Mouse (Mus musculus) thymus, adult 18-20 months (tissue): Measurements from ENCODE around the gene Prx.
A peak's percentile ranks its signal among the peaks of the same experiment; 100 is the strongest.

Experiments used
- DNase-seq, 2 experiments: peaks; one replicate each; pipeline ENCODE4 v3.0.0; 2022; ENCODE audit warnings: mixed read lengths in 2 of 2

Prx gene

DNA sequence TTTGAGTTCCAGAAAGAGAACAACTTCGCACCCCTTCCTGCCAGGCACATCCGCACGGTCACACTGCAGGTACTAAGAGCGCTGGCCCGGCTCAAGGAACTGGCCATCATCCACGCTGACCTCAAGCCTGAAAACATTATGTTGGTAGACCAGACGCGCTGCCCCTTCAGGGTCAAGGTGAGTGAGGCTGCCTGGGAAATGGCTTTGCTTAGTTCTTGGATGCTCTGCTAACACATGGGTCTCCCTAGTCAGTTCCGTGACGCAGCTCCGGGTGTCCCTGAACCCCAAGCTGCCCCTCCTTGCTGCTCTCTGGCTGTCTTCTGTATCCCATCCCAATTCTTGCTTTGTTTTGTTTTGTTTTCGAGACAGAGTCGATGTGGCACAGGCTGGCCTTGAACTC lies 24.7 kb downstream of the Prx start:
- no peak for DNase-seq

DNA sequence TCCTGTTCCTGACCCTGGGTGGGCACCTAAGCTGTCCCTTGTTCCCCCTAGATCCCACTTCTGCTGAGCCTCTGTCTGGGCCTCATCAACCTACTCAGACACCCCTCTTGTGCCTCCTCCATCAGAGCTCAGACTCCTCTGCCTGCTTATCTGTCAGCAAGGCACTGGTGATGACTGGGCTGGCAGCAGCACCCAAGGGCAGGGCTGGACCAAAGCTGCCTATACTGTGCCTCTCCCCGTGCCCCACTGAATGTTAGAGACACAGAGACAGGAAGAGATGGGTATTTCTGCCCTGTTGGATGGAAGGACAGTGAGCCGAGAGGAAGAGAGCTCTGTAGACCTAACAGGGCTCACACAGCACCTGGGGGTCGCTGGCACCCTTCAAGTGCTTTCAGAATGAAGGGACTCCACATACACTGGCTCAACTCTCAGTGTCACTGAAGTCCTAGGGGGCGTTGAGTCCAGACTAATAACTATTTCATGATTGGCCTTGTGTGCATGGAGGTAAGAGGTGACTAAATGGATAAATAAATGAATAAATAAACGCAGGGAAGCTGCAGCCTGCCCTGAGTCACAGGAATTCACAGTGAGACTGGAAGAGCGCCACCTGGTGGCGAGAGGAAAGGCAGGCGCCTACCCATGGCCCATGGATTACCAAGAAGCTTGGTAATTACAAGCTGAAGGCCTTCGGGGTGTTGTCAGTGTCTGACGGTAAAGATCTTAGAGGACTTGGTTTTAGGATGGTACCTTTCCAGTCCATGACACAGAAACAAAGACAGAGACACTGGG lies 27.1 kb downstream of the Prx start:
- DNase-seq: no peak

DNA sequence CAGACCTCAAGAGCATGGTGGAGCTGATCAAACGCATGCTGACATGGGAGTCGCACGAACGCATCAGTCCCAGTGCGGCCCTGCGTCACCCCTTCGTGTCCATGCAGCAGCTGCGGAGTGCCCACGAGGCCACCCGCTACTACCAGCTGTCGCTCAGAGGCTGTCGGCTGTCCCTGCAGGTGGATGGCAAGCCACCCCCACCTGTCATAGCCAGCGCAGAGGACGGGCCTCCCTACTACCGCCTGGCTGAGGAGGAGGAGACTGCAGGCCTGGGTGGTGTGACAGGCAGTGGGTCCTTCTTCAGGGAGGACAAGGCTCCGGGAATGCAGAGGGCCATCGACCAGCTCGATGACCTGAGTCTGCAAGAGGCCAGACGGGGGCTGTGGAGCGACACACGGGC lies 29.9 kb downstream of the Prx start:
- DNase-seq: no peak

DNA sequence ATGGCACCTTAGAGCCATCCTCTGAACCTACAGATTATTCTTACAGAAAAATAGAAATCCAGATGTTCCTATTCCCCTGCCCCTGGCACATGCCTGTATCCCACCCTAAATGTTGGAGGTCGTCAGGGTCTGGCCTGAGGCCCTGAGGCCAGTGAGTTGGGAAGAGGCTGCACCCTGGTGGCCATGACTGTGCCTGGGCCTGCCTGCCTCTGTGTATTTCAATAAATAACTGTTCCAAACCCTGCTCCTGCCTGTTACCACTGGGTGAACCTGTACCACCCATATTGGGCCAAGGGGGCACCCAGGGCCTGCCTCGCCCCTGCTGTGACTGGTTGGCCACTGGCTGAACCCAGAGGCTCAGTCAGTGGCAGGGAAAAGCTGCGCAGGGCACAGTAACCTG lies 31.8 kb downstream of the Prx start:
- no peak for DNase-seq

DNA sequence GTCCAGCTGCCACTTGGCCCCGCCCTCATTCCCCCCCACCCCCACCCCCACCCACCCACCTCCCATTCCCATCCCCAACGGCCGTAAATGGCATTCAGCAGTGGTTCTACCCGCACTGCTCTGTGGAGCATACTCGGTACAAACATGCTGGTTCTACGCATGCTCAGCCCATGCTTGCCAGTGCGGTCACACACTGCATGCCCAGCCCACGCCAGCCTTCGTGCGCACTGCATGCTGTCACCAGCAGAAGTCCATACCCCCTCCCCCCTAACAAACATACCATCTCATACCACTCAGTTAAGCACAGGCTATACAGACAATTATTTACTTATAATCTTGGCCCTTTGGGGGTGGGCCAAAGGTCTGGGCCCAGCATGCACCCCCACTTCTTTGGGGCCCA lies 32.6 kb downstream of the Prx start:
- DNase-seq: no peak

DNA sequence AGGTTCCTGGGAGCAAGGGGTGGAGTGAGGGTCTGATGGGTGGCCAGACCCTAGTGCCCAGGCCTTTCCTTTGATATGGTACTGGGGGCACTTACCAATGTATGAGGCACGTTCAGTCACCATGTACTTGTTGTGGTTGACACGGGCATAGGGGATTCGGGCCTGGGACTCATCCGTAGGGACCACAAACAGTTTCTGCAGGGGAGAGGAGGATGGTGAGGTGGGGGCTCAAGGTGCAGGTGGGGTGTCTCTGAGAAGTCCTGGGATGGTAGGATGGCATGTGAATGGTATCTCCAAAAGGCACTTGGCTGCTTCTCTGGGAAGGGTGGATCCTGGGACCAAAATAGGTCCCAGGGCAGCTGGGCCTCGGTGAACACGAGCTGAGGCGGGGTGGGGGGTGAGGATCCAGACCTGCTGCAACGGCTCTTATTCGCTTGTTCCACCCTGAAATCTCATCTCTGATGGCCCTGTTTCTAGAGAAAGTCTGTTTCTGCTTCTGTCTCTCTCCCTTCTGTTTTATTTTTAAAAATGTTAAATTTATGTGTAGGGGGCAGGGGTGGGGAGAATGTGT lies 33.4 kb downstream of the Prx start:
- DNase-seq: no peak

DNA sequence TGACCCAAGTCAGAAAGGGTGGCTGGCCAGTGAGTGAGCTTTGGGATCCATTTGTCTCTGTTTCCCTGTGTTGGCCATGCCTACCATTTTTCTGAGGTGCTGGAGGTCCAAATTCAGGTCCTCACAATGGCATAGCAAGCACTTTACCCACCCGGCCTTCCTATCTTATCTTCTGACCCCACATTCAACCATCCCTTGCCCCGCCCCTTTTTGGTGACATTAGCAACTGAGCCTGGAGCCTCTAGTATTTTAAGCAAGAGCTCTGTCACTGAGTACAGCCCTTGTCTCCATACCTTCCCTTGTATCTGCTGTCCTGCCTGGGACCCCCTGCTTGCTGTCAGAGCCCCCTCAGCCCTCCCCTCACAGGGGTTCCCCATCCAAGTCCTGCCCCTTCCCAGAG lies 36.3 kb downstream of the Prx start:
- DNase-seq: no peak

DNA sequence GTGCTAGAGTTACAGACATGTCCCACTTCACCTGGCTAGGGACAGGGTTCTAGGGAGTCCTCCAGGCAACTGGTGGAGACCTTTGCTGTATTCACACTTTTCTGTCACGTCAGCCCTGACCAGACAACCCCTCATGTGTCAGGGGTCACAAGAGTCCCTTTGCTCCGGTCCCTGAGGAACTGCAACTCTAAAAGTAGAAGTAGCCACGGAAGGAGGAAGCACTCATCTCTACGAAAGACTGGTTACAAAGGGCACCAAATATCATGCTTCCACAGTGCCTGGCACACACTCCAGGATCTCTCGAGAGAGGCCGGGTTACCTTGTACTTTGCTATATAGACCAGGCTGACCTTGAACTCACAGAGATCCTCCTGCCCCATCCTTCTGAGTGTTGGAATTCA lies 37.5 kb downstream of the Prx start:
- no peak for DNase-seq

DNA sequence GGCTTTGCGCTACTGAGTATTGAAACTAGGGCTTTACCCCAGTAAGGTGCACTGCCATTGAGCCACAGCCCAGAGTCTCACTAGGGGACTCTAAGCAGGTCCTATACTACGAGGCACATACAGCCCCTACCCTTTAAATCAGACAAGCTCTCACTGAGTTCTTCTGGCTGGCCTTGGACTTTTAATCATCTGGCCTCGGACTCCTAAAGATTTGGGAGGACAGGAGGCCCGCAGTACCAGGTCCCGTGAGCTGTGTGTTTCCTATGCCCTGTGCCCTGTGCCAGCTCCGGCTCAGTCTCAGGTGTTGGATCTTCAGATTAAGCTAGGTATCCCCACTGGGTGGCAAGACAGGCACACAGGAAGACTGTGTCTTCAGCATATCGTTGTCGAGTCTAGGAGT lies 38.9 kb downstream of the Prx start:
- no peak for DNase-seq

DNA sequence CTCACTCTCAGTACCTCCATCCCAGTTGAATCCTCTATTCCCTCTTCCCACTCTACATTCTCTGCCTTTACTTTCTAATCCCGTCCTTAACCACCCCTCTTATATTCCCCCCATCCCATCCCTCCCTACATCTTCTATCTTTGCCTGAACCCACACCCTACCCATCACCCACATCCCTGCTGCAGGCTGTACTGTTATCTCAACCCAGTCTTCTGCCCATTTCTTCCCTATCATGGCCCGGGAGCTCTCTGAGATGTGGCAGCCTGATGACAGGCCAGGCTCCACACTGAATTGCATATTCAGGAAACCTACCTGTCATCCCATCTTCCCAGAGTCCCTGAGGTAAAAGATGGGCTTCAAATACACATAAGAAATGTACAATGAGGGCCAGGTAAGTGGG lies 39.7 kb downstream of the Prx start:
- DNase-seq: no peak

DNA sequence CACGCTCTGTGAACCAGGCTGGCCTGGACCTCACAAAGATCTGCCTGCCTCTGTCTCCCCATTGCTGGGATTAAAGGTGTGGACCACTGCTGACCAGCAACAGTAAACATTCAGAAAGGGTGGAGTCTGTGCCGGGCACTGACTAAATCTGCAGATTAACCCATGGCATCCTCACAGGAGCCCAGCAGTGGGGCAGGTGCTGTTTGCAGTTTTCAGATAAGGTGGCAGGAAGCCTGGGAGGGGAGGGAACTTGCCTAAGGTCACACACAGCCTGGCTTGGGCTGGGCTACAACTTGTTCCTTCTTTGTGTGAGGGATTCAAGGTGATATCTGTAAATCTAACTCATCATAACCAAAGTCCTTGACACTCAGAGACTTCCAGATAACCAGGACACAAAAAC lies 41.4 kb downstream of the Prx start:
- no peak for DNase-seq

DNA sequence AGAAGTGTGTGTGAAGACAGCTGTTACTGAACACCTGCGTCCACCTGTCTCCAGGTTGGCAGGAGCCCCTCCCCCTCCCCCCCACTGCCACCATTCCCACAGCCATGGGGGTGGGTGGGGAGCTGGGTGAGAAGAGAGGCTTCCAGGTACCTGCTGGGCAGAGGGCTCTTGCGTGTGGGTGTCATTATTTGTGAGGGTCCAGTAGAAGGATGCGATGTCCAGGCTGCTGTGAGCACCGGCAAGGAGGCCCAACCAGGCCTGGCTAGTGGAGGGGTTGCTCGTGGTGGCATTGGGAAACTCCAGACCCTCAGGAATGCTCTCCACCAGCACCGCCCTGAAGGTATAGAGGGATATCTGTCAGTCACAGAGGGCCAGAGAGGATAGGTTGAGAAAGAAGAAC lies 41.8 kb downstream of the Prx start:
- DNase-seq: peak in 1 of 2 experiments; percentile 38

DNA sequence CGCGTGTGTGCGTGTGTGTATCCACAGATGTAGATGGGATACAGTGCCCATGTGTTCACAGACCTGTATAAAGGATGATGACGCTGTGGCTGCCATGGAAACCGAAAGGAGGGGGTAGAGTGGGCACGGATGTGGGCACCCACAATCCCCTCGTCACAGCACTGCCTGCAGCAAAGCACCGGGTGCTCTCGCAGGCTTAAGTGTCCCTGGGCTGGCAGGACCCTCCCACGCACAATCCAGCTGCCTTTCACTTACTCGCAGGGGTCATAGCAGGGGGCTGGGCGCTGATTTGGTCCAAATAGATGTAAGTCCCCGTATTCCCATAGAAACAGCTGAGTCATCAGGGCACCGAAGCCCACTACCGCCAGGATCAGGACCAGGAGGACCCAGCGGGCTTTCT lies 42.3 kb downstream of the Prx start:
- peak; percentile 90 to 96 for DNase-seq

DNA sequence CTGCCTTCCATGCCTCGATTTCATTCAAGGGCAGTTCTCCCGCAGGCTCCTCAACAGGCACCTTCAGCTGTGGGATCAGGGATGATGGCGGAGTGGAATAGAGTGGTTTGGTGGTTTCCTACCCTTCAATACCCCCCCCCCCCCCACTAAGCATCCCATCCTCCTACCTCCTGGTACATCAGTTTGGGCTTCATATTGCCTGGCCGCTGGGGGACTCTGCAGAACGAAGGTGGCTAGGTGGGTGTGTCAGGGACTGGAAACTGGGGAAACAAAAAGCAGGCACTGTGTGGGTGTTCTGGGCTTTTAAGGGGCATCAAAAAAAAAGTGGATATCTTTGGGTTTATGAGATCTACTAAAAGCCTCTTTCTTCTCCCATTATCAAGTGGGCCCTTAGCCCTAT lies 42.8 kb downstream of the Prx start:
- no peak for DNase-seq

DNA sequence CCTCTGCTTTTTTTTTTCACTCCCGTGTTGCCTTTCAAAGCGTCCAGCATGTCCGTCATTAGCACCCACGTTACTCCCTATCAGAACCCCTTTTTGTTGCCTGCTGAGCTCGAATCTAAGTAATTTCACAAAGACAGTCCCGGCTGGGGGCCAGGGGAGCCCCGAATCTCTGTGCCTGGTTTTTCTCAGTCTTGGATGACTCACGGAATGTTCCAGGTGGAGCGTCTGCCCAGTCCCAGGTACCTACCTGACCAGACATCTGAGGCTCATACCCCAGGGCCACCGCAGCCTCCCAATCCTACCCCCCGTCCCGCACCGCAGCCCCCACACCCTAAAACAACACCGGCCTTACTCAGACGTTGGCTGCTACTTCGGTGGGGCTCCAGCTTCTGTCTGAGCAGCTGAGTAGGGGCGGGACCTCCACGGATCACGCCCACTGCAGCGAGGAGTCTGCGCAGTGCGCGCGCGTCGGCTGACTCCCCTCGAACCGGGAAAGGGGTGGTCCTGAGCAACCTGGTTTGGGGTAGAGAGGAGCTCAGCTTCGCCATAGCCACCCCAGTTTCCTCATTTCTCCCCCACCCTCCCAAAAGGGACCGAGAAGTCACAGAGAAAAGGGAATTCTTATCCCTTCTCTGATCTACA lies 43.4 kb downstream of the Prx start:
- peak; percentile 93 to 94 for DNase-seq

DNA sequence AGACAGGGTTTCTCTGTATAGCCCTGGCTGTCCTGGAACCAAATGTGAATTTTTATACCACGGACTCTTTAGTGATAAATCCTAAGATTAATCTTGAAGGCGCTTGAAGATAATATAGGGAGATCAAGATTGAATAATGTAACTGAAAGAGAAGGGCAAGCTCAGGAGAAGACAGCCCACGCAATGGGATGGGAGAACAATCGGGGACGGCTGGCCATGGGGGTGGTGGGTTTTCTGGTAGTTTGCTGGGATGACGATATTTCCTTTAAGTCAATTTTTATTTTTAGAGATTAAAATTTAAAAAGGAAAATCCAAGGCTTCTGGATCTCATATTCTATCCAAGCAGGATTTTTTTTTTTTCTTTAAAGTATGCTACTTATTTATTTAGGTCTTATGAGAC lies 43.9 kb downstream of the Prx start:
- no peak for DNase-seq

DNA sequence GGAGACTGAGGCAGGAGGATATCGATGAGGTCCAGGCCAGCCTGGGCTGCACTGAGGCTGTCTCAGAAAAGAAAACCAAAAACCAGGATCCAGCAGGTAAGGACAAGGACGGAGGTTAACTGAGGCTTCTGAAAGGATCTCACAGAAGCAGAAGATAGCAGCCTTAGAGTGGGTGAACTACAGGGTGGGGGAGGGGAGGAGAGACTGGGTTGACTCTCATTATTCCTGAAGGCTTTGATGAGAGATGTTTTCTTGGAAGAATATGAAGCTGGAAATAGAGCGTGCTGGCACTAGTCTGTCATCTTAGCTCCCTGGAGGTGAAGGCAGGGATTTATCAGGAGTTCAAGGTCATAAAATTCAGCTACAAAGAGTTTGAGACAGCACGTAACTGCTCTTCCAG lies 44.7 kb downstream of the Prx start:
- DNase-seq: no peak

DNA sequence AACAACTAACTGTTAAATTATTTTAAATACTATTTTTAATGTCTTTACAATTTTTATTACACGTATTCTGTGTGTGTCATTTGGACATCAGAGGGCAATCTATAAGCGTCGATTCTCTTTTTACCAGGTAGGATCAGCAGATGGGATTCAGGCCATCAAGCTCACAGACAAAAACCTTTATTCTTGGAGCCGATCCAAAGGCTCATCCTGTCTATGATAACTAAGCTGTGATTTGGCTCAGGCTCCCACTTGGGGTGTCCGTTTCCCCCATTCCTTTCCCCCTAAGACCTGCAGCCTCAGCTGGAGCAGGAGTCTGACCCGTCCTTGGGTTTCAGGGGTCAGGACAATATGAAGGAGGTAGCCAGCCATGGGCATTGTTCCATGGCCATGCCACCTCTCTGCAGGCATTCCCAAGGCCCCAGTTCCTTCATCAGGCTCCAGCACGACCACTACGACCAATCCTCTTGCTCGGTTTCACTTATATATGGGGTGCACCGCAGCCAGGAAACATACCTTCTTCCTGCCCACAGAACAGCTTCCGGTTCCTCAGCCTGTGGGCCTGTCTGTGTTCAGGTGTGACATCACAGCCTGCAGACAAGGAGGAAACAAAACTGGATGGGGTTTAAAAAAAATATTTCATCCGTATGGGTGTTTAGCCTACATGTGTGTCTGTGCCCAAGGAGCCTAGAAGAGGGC lies 45.7 kb downstream of the Prx start:
- peak; percentile 65 to 86 for DNase-seq

DNA sequence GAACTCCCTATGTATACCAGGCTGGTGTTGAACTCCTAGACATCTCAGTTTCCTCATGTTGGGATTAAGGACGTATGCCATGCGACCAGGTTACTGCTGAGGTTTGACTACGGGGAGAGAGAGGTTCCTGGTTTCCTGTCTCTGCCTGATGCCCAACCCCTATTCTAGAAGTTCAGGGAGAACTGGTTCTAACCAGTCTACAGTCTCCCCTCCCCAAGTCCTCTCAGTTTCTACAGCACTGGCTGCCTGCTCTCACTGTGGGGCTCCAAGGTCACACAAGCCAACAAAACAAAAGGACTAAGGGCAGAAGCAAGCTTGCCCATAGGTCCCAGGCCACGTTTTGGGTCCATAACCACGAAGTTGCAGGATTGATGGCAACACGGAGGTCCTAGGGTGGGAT lies 50.5 kb downstream of the Prx start:
- DNase-seq: no peak

DNA sequence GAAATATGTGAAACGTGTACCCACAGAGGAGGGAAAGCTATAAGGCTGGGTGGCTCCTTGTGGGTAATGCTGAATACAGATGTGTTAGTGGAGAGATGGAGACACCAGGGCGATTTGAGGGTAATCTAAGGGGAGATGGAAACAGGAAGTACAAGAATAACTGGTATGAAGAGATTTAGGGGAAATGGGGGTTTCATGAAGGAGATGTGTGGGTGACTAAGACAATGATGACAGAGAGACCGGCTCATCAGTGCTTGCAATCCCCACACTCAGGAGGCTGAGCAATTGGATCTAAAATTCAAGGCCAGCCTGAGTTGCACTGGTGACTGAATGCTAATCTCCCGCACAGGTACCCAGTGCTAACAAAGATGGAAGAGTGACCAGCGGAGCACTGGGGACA lies 52.9 kb downstream of the Prx start:
- no peak for DNase-seq

DNA sequence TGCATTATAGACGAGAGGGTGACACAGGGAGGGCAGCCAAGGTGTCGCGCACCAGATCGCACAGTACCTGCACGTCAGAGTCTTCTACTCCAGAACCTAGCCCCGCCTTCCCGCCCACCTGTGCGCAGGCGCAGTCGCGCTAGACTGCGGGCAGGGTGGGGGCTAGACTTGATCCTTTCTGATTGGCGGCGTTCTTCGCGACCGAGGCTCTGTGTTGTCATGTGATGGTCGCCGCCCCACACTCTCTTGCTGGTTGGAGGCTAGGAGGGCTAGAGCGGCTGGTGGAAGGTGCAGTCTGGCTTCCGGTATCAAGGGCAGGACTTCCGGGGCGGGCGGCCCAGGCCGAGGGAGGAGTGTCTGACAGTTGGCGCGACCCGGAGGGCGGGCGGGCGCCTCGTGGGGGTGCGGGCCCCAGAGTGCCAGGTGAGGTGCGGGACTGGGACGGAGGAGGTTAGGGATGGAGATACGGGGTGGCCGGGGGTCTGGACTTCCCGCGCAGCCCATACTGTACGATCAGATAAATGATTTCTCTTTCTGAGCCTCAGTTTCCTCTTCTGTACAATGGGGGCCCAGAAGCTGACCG lies 53.9 kb downstream of the Prx start, which contains the start of the genes Pld3 and 2310022A10Rik:
Pld3 (minus strand) TSS at position 288 of the 583 bp plus-strand sequence.
2310022A10Rik (plus strand) TSS at position 303 of the 583 bp plus-strand sequence.
- peak; percentile 96 to 98 for DNase-seq

DNA sequence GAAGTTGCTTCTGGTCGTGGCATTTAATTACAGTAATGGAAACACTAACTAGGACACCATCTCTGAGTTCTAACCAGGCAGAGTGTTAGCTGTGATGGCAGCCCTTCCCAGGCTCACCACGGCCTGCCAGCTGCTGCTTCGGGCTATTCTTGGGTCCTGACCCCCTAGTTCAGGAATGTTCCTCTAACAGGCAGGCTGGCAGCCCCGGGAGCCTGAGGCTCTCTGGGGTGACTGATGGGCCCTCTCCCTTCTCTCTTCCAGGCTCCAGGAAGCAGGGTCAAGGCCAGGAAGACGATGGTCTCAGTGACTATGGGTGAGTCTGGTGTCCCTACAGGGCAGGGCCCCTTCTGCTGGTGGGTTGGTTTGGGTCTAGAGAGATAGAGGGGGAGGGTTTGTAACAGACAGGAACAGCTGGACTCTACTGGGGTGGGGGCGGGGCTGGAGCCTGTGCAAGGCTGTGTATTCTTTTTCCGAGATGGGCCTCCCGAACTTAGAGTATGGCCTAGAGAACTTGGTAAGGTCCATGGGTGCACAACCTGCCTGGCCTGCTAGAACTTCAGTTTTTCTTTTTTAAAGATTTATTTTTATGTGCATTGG lies 61.3 kb downstream of the Prx start:
- DNase-seq: no peak

DNA sequence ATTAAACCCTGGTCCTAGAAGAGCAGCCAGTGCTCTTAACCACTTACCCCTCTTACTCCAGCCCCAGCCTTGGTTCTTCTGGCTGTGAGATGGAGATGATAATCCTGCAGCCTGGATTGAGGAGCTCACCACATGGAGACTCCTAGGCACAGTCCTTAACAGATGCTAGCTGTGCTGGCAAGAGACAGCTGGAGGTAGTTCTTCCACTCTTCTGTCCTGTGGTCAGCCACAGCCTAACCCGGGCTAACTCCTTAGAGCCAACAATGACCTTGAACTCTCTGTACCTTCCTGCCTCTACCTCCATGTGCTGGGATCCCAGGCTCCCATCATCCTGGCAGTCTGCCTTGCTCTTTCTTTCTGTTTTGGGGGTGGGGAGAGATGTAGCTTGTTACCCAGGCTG lies 61.9 kb downstream of the Prx start:
- no peak for DNase-seq
